Mouse (Mus musculus) cerebellum, adult 9-11 months (tissue): ENCODE data around the gene Rexo1.

Source experiments
- DNase-seq: peaks from one replicate; pipeline ENCODE4 v3.0.0; 2022

Gene Rexo1

DNA sequence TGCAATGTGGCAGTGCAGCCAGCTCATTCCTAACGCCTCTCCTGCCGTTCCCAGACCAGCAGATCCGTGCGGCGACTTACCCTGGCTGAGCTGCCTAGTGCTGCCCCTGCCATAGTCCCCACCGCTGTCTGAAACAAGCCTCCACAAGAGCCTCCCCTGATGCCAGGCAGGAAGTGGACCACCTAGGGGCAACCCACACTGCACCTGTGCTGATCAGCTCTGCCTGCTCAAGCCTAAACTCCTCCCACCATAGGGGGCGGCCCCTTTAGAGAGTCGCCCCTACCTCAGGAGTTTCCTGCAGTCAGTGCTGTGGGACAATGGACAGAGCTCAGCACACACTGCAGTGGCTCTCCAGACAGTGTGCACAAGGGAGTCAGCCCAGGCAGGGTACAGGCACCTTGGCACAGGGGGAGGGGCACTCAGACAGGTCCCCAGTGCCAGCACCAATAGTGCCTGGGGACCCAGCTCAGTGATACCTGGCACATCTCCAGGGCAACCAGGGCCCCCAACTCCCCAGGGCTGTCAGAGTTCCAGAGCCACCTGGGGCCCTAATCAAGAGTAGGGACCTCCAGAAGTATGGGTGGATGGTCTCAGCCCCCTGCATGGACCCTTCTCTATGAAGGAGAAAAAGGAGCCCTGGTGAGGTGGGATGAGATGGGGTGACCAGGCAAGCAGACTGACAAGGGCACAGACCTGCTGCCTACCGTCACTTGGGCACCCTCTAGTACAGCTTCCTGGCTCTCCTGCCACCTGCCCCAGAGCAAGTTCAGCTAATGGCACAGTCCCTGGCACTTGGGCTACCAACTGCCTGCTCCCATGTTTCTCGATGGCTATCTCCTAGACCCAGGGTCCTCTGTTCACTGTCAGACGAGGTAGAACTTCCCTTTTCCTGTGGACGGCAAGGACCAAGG lies 23.5 kb upstream of the Rexo1 start:
- no peak for DNase-seq

DNA sequence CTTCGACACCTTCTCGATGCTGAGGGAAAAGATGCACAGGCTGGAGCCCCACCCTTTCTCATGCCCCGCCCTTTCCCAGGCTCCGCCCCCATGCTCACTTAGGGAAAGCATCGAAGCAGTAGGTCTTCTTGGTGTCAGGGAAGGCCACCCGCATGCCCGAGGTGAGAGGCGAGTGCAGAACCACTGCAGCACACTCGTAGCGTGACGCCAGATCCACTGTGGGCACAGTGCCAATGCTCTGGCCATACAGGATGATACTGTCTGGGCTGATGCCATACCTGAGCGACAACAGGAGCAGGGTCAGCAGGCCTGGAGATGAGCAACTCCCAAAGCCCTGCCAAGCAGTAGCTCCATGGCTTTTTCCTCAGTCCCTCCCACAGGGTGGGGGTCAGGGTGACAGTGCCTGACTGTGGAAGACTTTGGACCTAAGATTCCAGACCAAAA lies 22.7 kb upstream of the Rexo1 start:
- DNase-seq: peak; percentile 72

DNA sequence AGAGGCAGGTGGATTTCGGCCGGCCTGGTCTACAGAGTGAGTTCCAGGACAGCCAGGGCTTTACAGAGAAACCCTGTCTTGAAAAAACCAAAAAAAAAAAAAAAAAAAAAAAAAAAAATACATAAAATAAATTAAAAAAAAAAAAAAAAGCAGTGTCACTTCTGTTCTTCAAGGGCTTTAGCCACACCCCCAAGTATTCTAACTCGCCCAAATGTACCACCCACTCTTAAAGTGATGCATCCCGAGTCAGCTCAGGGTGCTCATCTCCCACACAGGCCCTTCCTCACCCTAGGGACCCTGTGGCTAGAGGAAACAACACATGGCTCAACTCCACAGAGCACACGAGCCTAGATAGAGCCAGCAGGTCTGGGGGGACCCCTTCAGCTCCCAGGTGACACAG lies 21.7 kb upstream of the Rexo1 start:
- DNase-seq: no peak

DNA sequence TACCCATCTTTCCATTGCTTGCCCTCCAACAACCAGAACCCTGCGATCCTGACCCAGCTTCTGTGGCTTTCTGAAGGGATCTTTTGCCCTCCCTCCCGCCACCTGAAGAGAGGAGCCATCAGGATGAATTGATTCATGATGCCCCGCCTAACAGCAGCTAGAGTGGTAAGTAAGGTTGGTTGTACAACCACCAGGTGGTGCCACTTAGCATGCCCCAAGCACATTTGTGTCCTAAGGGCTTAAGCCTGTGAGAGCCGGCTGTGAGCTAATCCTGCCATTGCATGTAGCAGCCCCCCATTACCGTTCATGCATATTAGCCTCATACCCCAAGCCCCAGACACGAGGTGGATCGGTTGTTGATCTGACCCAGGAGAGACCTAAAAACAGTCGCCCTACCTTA lies 17.6 kb upstream of the Rexo1 start:
- DNase-seq: peak; percentile 79

DNA sequence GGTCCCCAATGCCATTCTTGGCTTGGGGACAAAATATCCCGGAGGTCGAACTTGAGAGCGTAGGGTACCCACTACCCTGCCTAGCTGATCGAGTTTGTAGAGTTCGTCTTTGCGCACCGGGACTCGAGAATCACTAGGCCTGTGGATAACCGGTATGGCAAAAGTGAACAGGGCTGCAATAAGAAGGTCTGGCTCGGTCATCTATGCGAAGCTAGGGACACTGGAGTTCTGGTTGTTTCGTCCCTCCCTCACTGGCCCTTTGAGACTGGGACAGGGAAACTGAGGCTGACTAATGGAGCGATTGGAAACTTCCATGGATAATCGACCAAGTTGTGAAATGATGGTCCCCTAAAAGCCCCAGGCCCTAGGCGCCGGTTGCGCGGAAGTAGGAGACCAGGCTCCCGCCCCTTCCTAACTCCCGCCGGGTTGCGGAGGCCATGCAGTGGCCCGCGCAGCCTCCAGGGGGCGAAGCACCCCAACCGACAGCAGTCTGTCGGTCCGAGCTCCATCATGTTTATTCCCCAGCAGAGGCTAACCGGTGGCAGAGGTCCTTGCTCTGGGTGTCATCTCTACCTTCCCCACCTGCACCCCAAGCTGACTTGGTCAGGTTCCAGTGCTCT lies 16.9 kb upstream of the Rexo1 start:
- peak; percentile 83 for DNase-seq

DNA sequence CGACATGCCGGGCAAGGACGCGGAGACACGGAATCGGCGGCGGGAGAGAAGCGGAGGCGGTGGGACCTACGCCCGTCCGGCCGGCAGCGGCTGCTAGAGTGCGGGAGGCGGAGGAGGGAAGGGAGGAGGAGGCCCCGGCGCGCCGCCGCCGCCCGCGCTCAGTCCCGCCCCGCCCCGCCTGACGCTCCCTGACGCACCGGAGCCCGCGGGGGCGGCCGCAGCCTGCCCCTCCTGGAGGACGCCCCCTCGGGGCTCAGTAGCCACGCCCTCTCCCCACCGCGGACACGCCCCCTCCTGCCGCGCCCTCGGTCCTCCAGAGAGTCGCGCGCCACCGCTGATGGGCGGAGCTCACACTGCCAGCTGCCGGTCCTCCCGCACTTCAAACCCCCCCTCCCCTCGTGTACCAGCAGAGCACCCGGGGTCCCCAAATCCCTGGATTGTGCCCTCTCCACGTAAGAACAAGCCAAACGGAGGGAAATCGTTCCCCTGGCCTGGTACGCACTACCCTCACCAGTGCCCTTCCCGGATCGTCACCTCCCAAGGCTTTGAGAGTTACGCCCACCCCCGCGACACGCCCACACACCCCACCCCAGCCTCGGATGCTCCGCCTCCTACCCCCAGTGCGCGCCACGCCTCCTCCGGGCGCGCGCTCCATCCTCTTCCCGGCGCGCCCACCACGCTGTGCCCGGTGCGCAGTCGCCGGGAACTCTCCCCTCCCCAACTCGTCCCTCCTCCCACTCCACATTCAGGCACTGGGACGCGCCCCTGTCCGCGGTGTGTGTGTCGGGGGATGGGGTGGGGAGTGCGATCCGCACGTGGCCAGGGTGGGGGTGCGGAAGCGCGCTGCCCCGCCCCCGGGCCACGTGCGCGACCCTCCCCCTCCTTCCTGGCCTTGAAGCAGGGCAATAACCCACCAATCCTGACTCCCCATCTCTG lies 16.1 kb upstream of the Rexo1 start, which contains the start of gene Klf16:
Gene Klf16, minus strand, starts transcription at position 127 of the 936 bp plus-strand sequence.
- DNase-seq: peak; percentile 93

DNA sequence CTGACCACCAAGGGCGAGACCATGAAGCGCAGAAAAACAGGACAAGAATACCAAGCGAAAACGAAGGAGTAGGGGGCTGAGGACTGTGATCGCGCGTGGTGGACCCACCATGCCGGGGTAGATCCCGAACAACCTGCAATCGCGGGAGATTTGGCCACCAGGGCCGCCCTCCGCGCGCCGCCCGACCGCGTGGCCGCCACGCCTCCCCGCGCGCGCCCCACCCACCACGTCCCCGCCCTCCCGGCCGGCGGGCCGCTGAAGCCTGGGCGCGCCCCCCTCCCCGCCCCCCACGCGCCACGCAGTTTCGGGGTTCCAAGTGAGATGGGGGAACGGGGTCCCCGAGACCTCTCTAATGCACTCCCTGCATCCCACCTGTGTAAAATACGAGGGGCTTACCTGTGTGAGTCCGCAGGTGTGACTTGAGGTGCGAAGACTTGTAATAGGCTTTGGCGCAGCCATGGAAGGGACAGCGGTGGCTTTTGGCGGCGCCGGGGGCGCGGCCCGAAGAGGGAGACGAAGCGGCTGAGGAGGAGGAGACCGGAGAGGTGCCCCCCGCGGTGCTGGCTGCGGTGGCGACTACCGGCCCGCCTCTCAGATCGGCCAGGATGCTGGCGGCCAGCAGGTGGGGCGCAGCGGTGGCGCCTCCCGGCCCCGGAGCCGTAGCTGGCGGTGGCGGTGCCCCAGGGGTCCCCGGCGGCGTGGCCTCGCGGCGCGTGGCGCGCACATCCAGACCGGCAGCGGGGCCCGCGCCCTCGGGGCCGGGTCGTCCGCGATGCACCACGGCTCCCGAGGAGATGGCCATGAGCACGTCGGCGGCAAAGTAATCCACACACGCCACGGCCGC lies 15.2 kb upstream of the Rexo1 start:
- DNase-seq: peak; percentile 81

DNA sequence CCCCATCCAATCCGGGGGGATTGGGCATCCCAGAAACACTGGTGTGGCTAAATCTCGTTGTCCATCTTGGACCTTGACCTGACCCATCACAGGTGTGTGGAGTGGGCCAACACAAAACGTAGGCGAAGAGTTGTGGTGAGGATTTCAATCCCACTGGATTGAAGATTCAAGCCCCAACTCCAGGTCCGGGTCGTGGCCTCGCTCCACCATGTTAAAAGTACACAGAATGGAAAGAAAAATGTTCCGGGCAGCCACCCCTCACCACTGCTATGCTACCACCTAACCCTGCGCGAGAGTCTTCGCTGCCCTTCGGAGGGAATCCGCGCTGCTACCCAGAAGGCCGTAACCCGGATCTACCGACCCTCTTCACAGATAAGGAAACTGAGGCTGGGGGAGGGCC lies 14.6 kb upstream of the Rexo1 start:
- peak; percentile 51 for DNase-seq

DNA sequence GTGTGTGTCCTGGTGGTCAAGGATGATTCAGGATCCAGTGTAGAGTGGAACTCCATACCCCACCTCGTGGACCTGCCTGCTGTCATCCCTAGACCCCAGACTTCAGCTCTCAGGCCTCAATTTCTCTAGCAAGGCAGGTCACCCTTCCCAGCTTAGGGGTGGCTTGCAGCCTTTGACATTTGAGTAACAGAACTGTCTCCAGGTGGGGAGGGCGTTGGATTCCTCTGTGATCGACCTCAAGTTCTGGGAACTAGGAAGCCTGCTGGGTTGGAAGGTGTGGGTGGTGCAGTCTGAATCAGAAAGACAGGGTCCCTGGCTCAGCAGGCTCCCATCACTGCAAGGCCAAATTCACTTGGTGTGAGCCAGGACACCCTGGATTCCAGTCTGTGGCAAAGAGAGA lies 13.5 kb upstream of the Rexo1 start:
- DNase-seq: no peak

DNA sequence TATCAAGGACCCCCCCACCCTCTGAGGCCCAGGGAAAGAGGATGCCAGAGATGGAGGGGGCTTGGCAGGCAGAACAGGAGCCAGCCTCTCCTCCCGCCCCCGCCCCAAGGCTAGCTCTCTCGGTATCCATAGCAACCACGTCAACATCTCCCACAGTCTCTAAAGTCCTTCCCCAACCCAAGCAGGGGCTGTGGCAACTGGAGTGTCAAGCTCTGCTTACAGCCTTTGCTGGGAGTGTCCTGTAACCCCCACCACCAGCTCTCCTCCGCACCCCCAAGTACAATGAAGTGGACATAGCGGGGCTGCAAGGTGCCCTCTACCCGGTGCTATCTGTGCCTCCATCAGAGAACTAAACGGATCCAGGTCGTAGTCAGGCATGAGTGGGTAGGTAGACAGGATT lies 12.6 kb upstream of the Rexo1 start:
- no peak for DNase-seq

DNA sequence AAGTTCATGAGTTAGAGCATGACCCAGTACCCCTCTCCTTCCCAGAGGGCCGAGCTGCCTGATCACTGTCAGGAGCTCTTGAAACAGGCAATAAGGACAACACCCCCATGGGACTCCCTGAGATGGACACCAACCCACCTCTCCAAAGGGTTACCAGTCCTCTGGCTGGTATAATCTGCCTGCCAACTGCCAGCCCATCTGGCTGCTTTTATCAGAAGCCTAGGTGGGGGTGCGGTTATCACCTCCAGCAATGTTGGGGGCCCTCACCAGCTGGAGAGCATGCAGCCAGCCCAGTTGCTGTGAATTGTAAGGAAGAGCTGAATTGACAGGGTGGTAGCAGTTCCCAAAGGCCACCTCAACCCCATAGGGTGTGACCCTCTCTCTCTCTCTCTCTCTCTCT lies 11.1 kb upstream of the Rexo1 start:
- no peak for DNase-seq

DNA sequence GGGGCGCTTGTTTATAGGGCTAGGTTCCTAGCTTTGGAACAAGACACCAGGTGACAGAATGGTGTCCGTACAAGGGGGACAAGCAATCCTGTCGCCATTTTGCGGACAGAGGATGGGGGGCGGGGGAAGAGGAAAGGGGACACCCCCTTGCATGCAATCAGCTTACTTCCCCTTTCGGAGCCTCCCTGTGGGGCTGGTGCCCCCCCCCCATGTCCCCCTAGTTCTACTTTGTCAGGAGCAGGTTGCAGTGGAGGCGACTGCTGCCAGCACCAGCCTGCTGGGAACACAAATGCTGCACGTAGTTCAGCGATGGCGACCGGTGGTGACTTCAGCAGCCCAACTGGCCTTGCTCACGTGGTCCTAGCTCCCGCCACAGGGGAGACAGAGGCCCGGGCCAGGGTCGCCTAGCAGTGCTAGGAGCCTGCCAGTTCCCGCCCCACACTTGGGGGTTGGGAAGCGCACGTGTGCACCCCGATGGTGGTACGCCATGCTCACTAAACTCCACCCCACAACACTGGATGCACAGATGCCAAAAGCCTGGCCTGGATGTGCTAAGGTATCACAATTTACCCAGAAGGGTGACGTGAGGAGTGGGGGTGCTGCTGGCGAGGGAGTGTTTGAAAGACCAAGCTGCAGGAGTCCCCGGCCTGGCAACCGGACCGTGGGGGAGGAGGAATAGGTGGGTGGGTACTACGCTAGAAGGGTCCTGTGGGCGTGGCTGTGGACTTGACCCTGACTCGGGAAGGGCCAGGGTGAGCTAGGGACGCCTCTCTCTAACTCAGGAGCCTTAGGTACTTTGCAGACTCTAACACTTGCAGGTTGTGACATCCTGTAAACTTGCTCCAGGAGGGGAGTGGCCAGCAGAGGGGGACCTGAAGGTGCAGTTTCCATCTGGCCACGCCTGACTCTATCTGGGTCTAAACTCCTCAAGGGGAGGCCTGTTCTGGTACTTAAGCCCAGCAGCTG lies 9.8 kb upstream of the Rexo1 start:
- DNase-seq: peak; percentile 75

DNA sequence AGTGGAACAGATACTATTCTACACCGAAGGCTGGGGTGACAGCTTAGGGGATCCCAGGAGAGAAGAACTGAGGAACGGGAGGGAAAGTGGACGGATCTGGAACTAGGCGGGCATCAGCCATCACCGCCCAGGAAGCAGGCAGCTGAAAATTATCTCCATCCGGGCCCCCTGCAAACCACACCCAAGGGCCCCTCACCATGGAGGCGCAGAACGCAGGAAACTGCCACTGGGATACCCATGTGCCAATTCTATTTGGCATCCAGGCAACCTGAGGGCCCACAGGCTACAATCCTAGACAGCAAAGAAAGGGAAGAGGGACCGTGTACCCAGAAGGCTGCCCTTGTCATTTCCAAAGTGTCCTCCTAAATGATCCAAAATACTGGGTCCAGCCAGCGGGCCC lies 9.1 kb upstream of the Rexo1 start:
- DNase-seq: no peak

DNA sequence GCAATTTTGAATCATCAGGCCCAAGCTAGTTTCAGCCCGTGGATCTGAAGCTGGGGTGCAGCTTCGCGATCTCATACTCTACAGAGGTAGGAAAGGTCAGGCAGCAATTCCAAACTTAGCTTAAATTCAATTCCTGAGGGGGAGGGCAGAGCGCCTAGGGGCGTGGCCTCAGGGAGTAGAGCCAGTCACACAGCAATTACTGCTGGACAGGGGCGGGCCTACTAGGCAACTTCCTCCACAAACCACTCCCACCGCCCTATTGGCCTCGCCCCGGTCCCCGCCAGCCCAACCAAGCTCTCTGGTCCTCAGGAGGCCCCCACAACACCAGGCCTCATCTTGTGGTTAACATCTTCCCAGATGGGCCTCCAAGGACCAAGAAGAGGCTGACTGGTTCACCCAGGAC lies 8.3 kb upstream of the Rexo1 start:
- peak; percentile 65 for DNase-seq

DNA sequence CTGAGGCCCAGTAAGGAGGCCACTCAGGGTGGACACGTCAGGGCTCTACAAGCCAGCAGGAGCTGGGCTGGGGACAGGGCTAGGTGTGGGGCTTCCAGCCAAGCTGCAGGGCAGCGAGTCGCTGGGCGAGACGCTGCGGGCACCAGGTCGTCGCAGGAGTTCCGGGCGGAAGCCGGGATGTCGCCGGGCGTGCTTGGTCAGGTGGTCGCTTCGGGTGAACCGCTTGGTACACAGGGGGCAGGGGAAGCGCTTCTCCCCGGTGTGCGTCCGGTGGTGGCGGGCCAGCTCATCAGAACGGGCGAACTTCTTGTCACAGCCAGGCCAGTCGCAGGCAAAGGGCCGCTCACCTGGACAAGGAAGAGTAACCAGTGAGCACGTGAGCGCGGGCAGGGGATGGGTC lies 7.5 kb upstream of the Rexo1 start:
- DNase-seq: peak; percentile 60

DNA sequence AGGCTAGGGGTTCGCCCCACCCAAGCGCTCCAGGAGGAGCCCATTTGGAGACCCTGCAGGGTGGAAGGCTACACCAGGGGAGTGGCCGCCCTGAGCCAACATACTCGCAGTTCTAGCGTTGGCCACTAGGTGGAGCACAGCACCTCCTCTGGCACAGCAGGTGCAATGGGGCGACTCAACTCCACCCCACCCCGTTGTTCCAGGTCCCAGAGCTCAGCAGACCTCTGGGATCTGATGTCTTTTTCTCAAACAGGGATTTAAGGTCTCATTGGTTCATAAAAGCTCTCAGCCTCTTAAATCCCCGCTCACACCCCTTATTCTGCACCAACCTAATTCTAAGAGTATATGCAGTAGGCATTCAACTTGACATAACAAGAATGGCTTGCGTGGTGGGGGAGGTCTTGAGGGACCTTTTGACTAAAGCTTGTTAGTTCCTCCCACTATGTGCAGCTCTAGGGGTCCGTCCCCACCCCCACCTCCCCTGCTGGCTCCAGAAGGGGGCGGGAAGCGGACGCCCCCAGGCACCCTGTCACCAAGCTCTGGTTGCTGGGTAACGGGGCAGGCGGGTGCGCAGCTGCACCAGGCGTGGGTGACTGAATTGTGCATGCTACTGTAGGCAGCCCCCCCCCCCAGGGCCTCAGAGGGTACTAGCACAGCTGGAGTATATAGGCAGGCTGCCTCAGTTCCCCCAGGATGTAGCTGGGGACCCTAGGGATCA lies 5.2 kb upstream of the Rexo1 start:
- peak; percentile 85 for DNase-seq

DNA sequence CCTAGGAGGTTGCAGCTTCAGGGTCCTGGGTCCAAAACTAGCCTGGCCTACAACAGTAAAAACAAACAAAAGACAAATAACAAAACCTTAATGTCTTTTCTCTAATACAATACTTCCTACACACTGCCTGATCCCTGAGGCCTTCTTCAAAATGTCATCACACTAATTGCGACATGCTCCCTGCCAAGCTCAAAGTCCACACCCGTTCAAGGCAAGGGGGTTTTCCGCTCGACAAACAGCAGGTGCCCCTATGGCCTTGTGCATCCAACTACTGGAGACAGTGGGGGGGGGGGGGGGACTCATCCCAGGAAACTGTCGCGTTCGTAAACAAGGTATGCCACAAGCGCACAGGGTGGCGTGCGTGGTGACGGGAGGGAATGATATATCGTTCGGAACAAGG lies 739 bp downstream of the Rexo1 start:
- no peak for DNase-seq

DNA sequence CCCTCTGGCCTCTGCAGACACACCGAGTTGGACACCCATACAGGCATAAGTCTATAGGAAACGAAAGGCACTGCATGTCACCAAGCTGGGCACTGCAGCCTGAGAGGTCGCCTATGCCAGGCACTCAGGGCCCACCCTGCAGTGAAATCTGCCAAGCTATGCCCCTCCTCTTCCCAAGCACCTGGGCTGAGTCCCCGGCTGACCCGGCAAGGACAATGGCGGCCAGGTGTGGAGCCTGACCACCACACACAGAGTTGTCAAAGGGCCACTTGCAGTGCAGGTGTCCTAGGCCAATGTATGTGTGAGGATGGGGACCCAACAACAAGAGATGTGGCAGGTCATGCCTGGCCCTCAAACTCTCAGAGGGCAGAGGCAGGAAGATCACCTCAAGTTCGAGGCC lies 1.9 kb downstream of the Rexo1 start:
- DNase-seq: peak; percentile 53

DNA sequence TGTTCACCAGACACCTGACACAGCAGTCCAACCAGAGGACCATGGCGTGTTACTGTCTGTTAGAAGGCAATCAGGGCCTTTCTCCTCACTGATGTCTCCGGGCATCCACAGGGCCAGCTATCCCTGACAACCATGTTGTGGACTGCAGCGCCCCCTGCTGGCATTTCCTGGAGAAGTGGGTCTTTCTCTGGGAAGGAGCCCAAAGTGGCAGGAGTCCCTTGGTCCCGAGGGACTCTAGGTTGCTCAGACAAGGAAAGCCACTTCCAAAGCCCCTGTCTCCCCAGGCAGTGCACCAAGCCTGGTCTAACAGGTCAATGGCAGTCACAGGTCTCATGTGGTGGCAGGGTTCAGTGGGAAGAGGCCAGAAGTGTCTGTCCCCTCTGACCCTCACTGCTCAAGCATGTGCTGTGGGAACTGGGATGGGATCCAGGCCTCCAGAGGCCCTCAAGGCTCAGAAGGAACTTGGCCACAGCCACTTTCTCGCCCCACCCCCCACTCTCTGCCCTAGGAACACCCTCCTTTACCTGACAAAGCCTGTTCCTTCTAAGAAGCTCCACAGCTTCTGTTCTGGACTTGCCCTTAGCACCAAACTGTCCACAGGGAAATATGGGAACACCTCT lies 3.9 kb downstream of the Rexo1 start:
- DNase-seq: peak; percentile 74

DNA sequence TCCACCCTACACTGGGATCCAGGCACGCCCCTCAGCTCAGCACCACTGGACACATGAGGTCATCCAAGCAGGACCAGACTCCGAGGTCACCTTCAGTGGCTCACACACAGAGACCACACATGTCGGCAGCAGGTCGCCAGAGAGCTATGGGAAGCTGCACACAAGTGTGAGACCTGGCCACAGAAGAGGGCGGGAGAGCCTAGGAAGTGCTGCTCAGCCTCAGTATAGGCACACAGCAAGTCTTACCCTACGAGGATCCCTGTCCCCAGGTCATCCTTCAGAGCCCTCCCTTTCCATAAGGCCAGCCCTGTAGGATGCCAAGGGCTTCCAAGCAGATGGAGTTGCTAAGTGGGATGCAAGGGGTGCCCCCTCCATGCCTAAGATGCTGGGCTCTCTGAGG lies 7.4 kb downstream of the Rexo1 start:
- DNase-seq: no peak
